Mouse (Mus musculus) heart, postnatal 0 days (tissue): Measurements from ENCODE around the gene Sh3rf1. TPM values are rescaled to one million over a fixed set of nuclear protein-coding genes. Genes with fewer than 3 reads are reported as not detected.
A peak's percentile ranks its signal among the peaks of the same experiment; 100 is the strongest.

Source experiments
- ATAC-seq: fragments of 200-750 bp; cut with Nextera tagmentation; 2 replicates; pipeline ENCODE4 v1.8.0; 2017; ENCODE audit warnings: low read depth, moderate number of reproducible peaks, moderate library complexity; ENCODE audit not compliant: insufficient read depth
- DNase-seq: peaks from one replicate; pipeline ENCODE4 v3.0.0-alpha.2; 2016; ENCODE audit warnings: low spot score
- H3K27ac ChIP-seq: fragments of 300-500 bp; sonication (generic); 2 replicates; pipeline ENCODE4 v1.5.1; 2014; ENCODE audit warnings: low read depth, mild to moderate bottlenecking
- H3K27me3 ChIP-seq: fragments of 300-500 bp; sonication (generic); 2 replicates; pipeline ENCODE4 v1.6.1; 2014; ENCODE audit warnings: low read length, mixed read lengths; ENCODE audit not compliant: control insufficient read depth, insufficient read depth
- H3K36me3 ChIP-seq: fragments of 300-500 bp; sonication (generic); replicated peaks from 2 replicates; pipeline ENCODE4 v1.6.1; 2014; ENCODE audit warnings: low read length, mixed read lengths; ENCODE audit not compliant: control insufficient read depth, insufficient read depth
- H3K4me1 ChIP-seq: fragments of 300-500 bp; sonication (generic); 2 replicates; pipeline ENCODE4 v1.6.1; 2014; ENCODE audit warnings: antibody characterized with exemption; ENCODE audit not compliant: control insufficient read depth, insufficient read depth
- H3K4me2 ChIP-seq: fragments of 300-500 bp; sonication (generic); 2 replicates; pipeline ENCODE4 v1.6.1; 2014; ENCODE audit warnings: low read depth, mild to moderate bottlenecking, low read length, moderate library complexity
- H3K4me3 ChIP-seq: fragments of 300-500 bp; sonication (generic); 2 replicates; pipeline ENCODE4 v1.5.1; 2014; ENCODE audit warnings: low read depth, low read length
- H3K9ac ChIP-seq: fragments of 300-500 bp; sonication (generic); replicated peaks from 2 replicates; pipeline ENCODE4 v1.6.1; 2014; ENCODE audit warnings: low read depth, low read length, mixed read lengths
- H3K9me3 ChIP-seq: fragments of 300-500 bp; sonication (generic); replicated peaks from 2 replicates; pipeline ENCODE4 v1.6.1; 2016; ENCODE audit warnings: low read length; ENCODE audit not compliant: control insufficient read depth
- CTCF ChIP-seq: IDR thresholded peaks from 2 replicates; pipeline ENCODE4 v1.5.1; 2016; ENCODE audit warnings: antibody characterized with exemption, control low read depth, low read depth
- EP300 ChIP-seq: IDR thresholded peaks from 2 replicates; pipeline ENCODE4 v1.6.1; 2016; ENCODE audit warnings: antibody characterized with exemption, low read depth
- WGBS: fragments of 180-500 bp; shearing (Covaris S2); extraction: QIAGEN DNeasy Blood & Tissue Kit; methylation state at CpG from one replicate; pipeline ENCODE4 v1.1.7; 2014; 5-methylcytosine and 5-hydroxymethylcytosine counted together
- polyA plus RNA-seq: library from polyadenylated mRNA; unstranded; fragments of >200 nt; fragmentation: Nextera tagmentation; extraction: Ambion mirVana; gene quantifications from 2 replicates; pipeline ENCODE4 v1.2.1, GENCODE M21; 2015
- total RNA-seq: library from RNA; depleted of rRNA; stranded (reverse); fragments of >200 nt; gene quantifications from 2 replicates; pipeline ENCODE4 v1.2.3, GENCODE M21; 2014; ENCODE audit warnings: low replicate concordance; rRNA removed

The Sh3rf1 gene
- total RNA-seq: 3.3 and 8.9 TPM in 2 replicates
- polyA plus RNA-seq: 2.4 and 2.7 TPM in 2 replicates

GRCm38 (mm10) chr8:61223729-61224379 lies at the start of gene Sh3rf1:
Sh3rf1 (plus strand) TSS chr8:61223872.
- peak; percentile 92 for ATAC-seq
- WGBS: under 1% methylated on average over 63 of the region's 84 CpGs
- peak; percentile 80 for DNase-seq

DNA sequence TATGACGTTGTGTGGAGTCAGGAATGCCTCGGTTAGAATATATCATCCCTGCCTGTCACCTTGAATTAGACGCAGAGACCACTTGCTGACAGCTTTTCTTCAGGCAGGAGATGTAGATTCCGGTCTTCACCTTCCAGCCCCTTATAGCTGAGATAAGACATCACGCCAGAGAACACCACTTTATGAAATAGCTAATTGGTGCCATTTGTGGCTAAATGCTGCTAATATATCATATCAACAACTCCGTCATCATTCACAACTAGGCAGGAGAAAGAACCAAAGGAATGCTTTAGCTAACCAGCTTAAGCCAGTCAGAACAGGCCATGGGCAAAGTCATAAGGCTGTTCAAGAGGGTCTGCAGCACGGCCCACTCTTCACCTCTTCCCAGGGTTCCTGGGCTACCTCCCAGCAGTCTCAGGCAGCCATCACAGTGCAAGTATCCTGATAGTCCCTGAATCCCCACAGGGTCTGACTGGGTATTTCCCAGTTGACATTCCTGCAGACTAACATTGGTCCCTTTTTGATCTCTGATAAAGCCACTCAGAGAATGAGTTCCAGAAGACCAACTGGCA lies 49.7 kb upstream of the Sh3rf1 start:
- DNase-seq (no peak), ATAC-seq (no peak)
- Histone ChIP-seq H3K9me3 (no peaks in the 10 kb centered on the region), H3K4me1 (no peaks in the 10 kb centered on the region), H3K4me2 (no peak overlapping the region), H3K27me3 (no peaks in the 10 kb centered on the region), H3K27ac (no peak overlapping the region), H3K9ac (no peak overlapping the region), H3K36me3 (no peaks in the 10 kb centered on the region), H3K4me3 (no peak overlapping the region)
- 27% methylated on average over 7 of the region's 7 CpGs for WGBS
- no peak for TF ChIP-seq EP300

More at GRCm38 (mm10) chr8:61223729-61224379, at the start of gene Sh3rf1:
- Histone ChIP-seq H3K27ac (peak within 1 kb of the TSS; percentile 68), H3K4me3 (peak within 1 kb of the TSS; percentile 95), H3K4me1 (peaks cover 8% of the 10 kb centered on the region; the same call in 1 of the 2 replicates), H3K9ac (peak within 1 kb of the TSS; percentile 75), H3K36me3 (no peaks in the 10 kb centered on the region), H3K9me3 (no peaks in the 10 kb centered on the region), H3K27me3 (peaks cover 11% of the 10 kb centered on the region; the same call in 1 of the 2 replicates), H3K4me2 (peak within 1 kb of the TSS; percentile 87)
- no peak for TF ChIP-seq EP300
- TF ChIP-seq CTCF: no peak; the same call in 1 of the 2 replicates

GRCm38 (mm10) chr8:61175876-61176275 lies 47.8 kb upstream of the Sh3rf1 start:
- H3K9me3 ChIP-seq: no peaks in the 10 kb centered on the region
- 22% methylated on average over 2 of the region's 2 CpGs for WGBS

DNA sequence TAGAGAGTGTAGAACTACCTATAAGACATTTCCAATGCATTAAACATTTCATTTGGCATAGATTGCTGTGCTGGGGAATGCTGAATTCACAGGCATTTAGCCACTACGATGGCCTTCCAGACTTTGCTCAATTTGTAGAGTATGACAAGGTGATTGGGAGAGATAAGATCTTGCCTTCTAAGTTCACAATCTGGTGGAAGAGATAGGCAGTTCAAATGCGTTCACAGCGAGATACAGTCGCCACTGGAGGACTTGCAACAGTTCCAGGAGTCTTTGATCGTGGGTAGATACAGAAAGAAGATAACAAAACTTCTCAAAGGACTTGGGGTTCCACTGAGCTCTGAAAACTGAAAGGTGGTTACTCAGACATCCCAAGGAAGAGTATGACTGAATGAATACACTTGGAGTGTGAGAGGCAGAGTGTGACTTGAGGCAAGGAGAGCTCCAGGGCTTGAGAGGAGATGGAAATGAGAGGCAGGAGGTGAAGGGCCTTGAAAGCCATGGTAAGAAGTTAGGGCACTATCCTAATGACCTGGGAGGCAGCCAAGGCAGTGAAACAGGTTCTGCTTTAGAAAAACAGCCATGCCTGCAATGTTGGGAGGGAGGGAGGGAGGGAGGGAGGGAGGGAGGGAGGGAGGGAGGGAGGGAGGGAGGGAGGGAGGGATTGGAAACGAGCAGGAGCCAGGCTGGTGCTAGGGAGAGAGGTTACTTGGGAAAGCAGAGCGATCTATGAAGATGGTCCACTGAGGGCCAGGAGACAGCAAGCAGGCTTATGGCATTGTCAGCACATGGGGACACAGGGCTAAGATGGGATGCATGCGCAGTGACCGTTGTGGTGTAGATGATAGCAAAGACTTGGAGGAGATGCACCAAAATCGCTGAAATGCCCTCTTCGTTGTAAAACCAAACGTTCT lies 45.7 kb upstream of the Sh3rf1 start:
- H3K36me3 ChIP-seq: no peaks in the 10 kb centered on the region
- no peak for ATAC-seq
- DNase-seq: no peak
- H3K9ac ChIP-seq: no peak overlapping the region
- 65% methylated on average over 12 of the region's 12 CpGs for WGBS
- no peaks in the 10 kb centered on the region for H3K27me3 ChIP-seq
- TF ChIP-seq EP300 (no peak), CTCF (no peak)
- H3K4me3 ChIP-seq: no peak overlapping the region
- no peak overlapping the region for H3K27ac ChIP-seq
- H3K9me3 ChIP-seq: no peaks in the 10 kb centered on the region
- no peak overlapping the region for H3K4me2 ChIP-seq
- no peaks in the 10 kb centered on the region for H3K4me1 ChIP-seq

More at GRCm38 (mm10) chr8:61175876-61176275, 47.8 kb upstream of the Sh3rf1 start:
- H3K4me3 ChIP-seq: no peak overlapping the region
- DNase-seq: no peak
- H3K9ac ChIP-seq: no peak overlapping the region
- TF ChIP-seq CTCF: no peak
- no peak for TF ChIP-seq EP300
- ATAC-seq: no peak
- no peak overlapping the region for H3K4me2 ChIP-seq
- H3K27me3 ChIP-seq: no peaks in the 10 kb centered on the region
- no peaks in the 10 kb centered on the region for H3K36me3 ChIP-seq
- no peak overlapping the region for H3K27ac ChIP-seq
- H3K4me1 ChIP-seq: no peaks in the 10 kb centered on the region

DNA sequence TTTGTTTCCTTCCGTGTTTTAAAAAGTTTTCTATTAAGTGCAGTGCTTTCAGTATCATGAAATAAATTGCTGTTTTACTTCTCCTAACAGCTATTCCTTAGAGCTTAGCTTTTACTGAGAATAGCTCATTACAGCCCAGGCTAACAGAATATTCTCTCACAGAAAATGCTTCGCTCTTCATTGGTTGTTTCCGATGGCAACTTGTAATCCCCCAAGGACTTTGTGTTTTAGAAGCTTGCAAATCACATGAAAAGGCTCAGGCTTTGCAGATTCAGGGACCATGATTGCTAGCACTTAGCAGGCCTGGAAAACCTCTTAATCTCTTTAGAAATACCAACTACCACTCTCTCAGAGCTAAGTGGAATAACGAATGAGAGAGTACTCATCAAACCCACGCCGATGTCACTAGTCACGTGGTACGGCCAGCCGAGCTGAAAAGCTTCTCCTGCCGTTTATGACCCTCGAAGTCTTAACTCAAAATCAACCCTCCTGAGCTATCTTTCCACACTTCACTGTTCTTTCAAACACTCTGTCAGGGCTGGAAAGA lies 45.0 kb upstream of the Sh3rf1 start:
- no peaks in the 10 kb centered on the region for H3K36me3 ChIP-seq
- H3K27ac ChIP-seq: no peak overlapping the region
- 56% methylated on average over 11 of the region's 11 CpGs for WGBS
- no peak overlapping the region for H3K9ac ChIP-seq
- DNase-seq (no peak), ATAC-seq (no peak)
- no peaks in the 10 kb centered on the region for H3K4me1 ChIP-seq
- H3K27me3 ChIP-seq: no peaks in the 10 kb centered on the region
- H3K9me3 ChIP-seq: no peaks in the 10 kb centered on the region
- H3K4me2 ChIP-seq: no peak overlapping the region
- H3K4me3 ChIP-seq: no peak overlapping the region
- TF ChIP-seq CTCF (no peak), EP300 (no peak)
